Mouse (Mus musculus) layer of hippocampus, postnatal 25 days (tissue): Measurements from ENCODE around the gene Sgsm2. TPM values are rescaled to one million over a fixed set of nuclear protein-coding genes. Genes with fewer than 3 reads are reported as not detected.
A peak's percentile ranks its signal among the peaks of the same experiment; 100 is the strongest.

Experiments used
- DNase-seq, 2 experiments: peaks; one replicate each; pipeline ENCODE4 v3.0.0; 2022; ENCODE audit warnings: mixed read lengths in 2 of 2, low spot score in 1 of 2; ENCODE audit errors: extremely low spot score in 1 of 2
- total RNA-seq, 2 experiments: library from RNA; stranded (reverse); gene quantifications; 2 replicates each; pipeline ENCODE4 v1.2.3; 2021

The Sgsm2 gene
- total RNA-seq, 2 experiments from 2014 or later, result 82.9 to 86.4 TPM

- DNase-seq, result no peak
Observed at GRCm38 (mm10) chr11:74894619-74895018, 2.2 kb downstream of the Sgsm2 start.

GRCm38 (mm10) chr11:74883098-74883497 is 13.8 kb downstream of the Sgsm2 start:
- no peak for DNase-seq

GRCm38 (mm10) chr11:74881979-74882378 is 14.9 kb downstream of the Sgsm2 start:
- peak in 1 of 2 experiments; percentile 45 for DNase-seq

GRCm38 (mm10) chr11:74880999-74881398 is 15.9 kb downstream of the Sgsm2 start:
- no peak for DNase-seq

- peak; percentile 52 to 54 for DNase-seq
Observed at GRCm38 (mm10) chr11:74876801-74877200, 20.1 kb downstream of the Sgsm2 start.

GRCm38 (mm10) chr11:74874630-74875029 is 22.2 kb downstream of the Sgsm2 start:
- no peak for DNase-seq

GRCm38 (mm10) chr11:74870991-74871622 is 25.8 kb downstream of the Sgsm2 start:
- no peak for DNase-seq

- no peak for DNase-seq
Observed at GRCm38 (mm10) chr11:74870544-74870943, 26.3 kb downstream of the Sgsm2 start.

- DNase-seq, result no peak
Observed at GRCm38 (mm10) chr11:74869603-74870002, 27.3 kb downstream of the Sgsm2 start.

GRCm38 (mm10) chr11:74868046-74868760 is 28.7 kb downstream of the Sgsm2 start:
- no peak for DNase-seq

GRCm38 (mm10) chr11:74867181-74867580 is 29.7 kb downstream of the Sgsm2 start:
- DNase-seq, result no peak

- DNase-seq, result no peak
Observed at GRCm38 (mm10) chr11:74866640-74867039, 30.2 kb downstream of the Sgsm2 start.

GRCm38 (mm10) chr11:74865252-74865651 is 31.6 kb downstream of the Sgsm2 start:
- no peak for DNase-seq

- no peak for DNase-seq
Observed at GRCm38 (mm10) chr11:74864421-74864820, 32.4 kb downstream of the Sgsm2 start.

GRCm38 (mm10) chr11:74863471-74863870 is 33.4 kb downstream of the Sgsm2 start:
- DNase-seq, result peak in 1 of 2 experiments; percentile 56

GRCm38 (mm10) chr11:74862129-74862528 is 34.7 kb downstream of the Sgsm2 start:
- no peak for DNase-seq

GRCm38 (mm10) chr11:74857756-74858155 is 39.1 kb downstream of the Sgsm2 start:
- no peak for DNase-seq

- DNase-seq, result no peak
Observed at GRCm38 (mm10) chr11:74850998-74851661, 45.7 kb downstream of the Sgsm2 start.

- DNase-seq, result peak; percentile 55 to 80
Observed at GRCm38 (mm10) chr11:74847919-74848521, 48.8 kb downstream of the Sgsm2 start.

GRCm38 (mm10) chr11:74845784-74846183 is 51.1 kb downstream of the Sgsm2 start:
- no peak for DNase-seq

- no peak for DNase-seq
Observed at GRCm38 (mm10) chr11:74843761-74844160, 53.1 kb downstream of the Sgsm2 start.
